ENCODE assay signal across 30 mouse cellular contexts in genomic region chr2:119370116-119370515, GRCm38 (mm10). TPM values are rescaled to one million over a fixed set of nuclear protein-coding genes. Genes with fewer than 3 reads are reported as not detected.
DNase-seq lines count a peak whose midpoint lies in the region; TF ChIP-seq lines count a peak whose summit lies in the region.
"Had no signal": no experiment of that assay in that cellular context is flagged by ENCODE, and none has a peak within 500 bp of the region (broad histone marks: within the 10 kb centered on the region; RNA-seq: fewer than 3 reads in every experiment).

No protein-coding gene starts in this region.

- H3K27me3 ChIP-seq in kidney, adult 2 months (replicated peaks; ENCODE audit: control insufficient read depth, insufficient read depth, low read length): no peaks in the 10 kb centered on the region
- H3K27me3 ChIP-seq in small intestine, adult 2 months (ENCODE audit: control insufficient read depth, insufficient read depth, low read length): no peaks in the 10 kb centered on the region
- H3K27me3 ChIP-seq: embryonic facial prominence, embryonic 15.5 days; forebrain, embryonic 13.5 days; limb, embryonic 13.5 days; liver, embryonic 15.5 days; lung, embryonic 15.5 days; midbrain, embryonic 13.5 days; neural tube, embryonic 13.5 days had no signal

- no peak for TF ChIP-seq CTCF in kidney, adult 2 months (conservative IDR thresholded peaks at IDR 0.05; ENCODE audit: insufficient read depth, insufficient read length, low read depth, low read length)
- TF ChIP-seq CTCF in small intestine, adult 2 months (IDR thresholded peaks at IDR 0.05; ENCODE audit: extremely low read depth, insufficient read length, insufficient replicate concordance, low read depth, low read length): no peak

- DNase-seq in kidney, adult 2 months: peak; percentile 21
- no peak for DNase-seq in kidney, postnatal 4 days
- DNase-seq in ovary, postnatal 36 days (ENCODE audit: low spot score): peak; percentile 23
- no peak for DNase-seq in ovary, postnatal 10 days (ENCODE audit: low spot score)
- peak; percentile 69 for DNase-seq in adrenal gland, postnatal 10 days
- no peak for DNase-seq in heart, postnatal 10 days
- DNase-seq in thymus, adult 18-20 months: no peak
- DNase-seq: cerebellum, adult 8-10 months; cerebellum, postnatal 25 days; gastrocnemius, postnatal 25 days; heart, adult 18-20 months; heart, postnatal 4 days; kidney, adult 18-20 months; right cerebral cortex, adult 18-20 months; thymus, adult 2 months; thymus, postnatal 36 days had no signal

- no peak for TF ChIP-seq POLR2A in kidney, adult 2 months (IDR thresholded peaks at IDR 0.05; ENCODE audit: low read depth, low read length)
- TF ChIP-seq POLR2A in small intestine, adult 2 months (IDR thresholded peaks at IDR 0.05; ENCODE audit: low read depth, low read length): no peak

- H3K36me3 ChIP-seq in kidney, adult 2 months (ENCODE audit: control insufficient read depth, insufficient read depth, low read length): no peaks in the 10 kb centered on the region; the same call in 1 of the 2 replicates
- H3K36me3 ChIP-seq in small intestine, adult 2 months (ENCODE audit: control insufficient read depth, insufficient read depth, low read length): peaks cover 27% of the 10 kb centered on the region

- no peak overlapping the region for H3K27ac ChIP-seq in kidney, adult 2 months (ENCODE audit: insufficient read depth, low read depth, low read length)
- H3K27ac ChIP-seq in small intestine, adult 2 months (ENCODE audit: insufficient read depth, low read depth, low read length): peak overlapping the region; percentile 34
- H3K27ac ChIP-seq: embryonic facial prominence, embryonic 10.5 days; embryonic facial prominence, embryonic 15.5 days; forebrain, embryonic 13.5 days; hindbrain, embryonic 14.5 days; limb, embryonic 13.5 days; liver, embryonic 15.5 days; lung, embryonic 15.5 days; macrophage; midbrain, embryonic 13.5 days; neural tube, embryonic 13.5 days; stomach, postnatal 0 days had no signal

- no peaks in the 10 kb centered on the region for H3K4me1 ChIP-seq in kidney, adult 2 months (ENCODE audit: control insufficient read depth, insufficient read depth, low read length)
- peaks cover 42% of the 10 kb centered on the region for H3K4me1 ChIP-seq in small intestine, adult 2 months (ENCODE audit: control insufficient read depth, insufficient read depth, insufficient read length, low read length)
- H3K4me1 ChIP-seq: embryonic facial prominence, embryonic 10.5 days; embryonic facial prominence, embryonic 15.5 days; forebrain, embryonic 13.5 days; limb, embryonic 13.5 days; liver, embryonic 15.5 days; lung, embryonic 15.5 days; midbrain, embryonic 13.5 days; neural tube, embryonic 13.5 days had no signal

- intact Hi-C loops in heart, postnatal 10 days (cut with DNase I): no loop called here

- no peak overlapping the region for H3K4me3 ChIP-seq in kidney, adult 2 months (ENCODE audit: insufficient read depth, low read depth, low read length)
- H3K4me3 ChIP-seq in small intestine, adult 2 months (ENCODE audit: low read depth, low read length): no peak overlapping the region
- H3K4me3 ChIP-seq: embryonic facial prominence, embryonic 10.5 days; embryonic facial prominence, embryonic 15.5 days; forebrain, embryonic 13.5 days; limb, embryonic 13.5 days; liver, embryonic 15.5 days; lung, embryonic 15.5 days; midbrain, embryonic 13.5 days; neural tube, embryonic 13.5 days had no signal

- WGBS in kidney, adult 2 months: 95% methylated on average over 10 of the region's 10 CpGs
- 65% methylated on average over 10 of the region's 10 CpGs for WGBS in small intestine, adult 2 months

RNA-seq across cellular contexts. Expression of gene Chac1, which starts 19.1 kb away (rescaled TPM):
- polyA plus RNA-seq in kidney, adult 2 months (2012; rRNA removed): 2.0 and 2.2 TPM in 2 replicates
- 1 to 10 TPM; 2.4 to 5.8 TPM for total RNA-seq in adrenal gland, postnatal 10 days (2021)
- polyA plus RNA-seq in small intestine, adult 2 months (2012; rRNA removed): 5.8 and 6.9 TPM in 2 replicates
- total RNA-seq in heart, postnatal 10 days (2021): 1 to 10 TPM; 3.5 to 7.5 TPM
- total RNA-seq: megakaryocyte-erythroid progenitor cell, adult 5-6 weeks had no signal
- polyA plus RNA-seq: CD4-positive, CD25-positive, alpha-beta regulatory T cell, adult 4 months had no signal

RNA-seq across cellular contexts. Expression of gene Dll4, which starts 44.5 kb away (rescaled TPM):
- polyA plus RNA-seq in kidney, adult 2 months (2012; rRNA removed): 14.6 and 15.9 TPM in 2 replicates
- 10 to 100 TPM; 16.4 to 18.4 TPM for total RNA-seq in adrenal gland, postnatal 10 days (2021)
- polyA plus RNA-seq in small intestine, adult 2 months (2012; rRNA removed): 9.8 and 22.1 TPM in 2 replicates
- 10 to 100 TPM; 23.8 to 27.9 TPM for total RNA-seq in heart, postnatal 10 days (2021)
- total RNA-seq: megakaryocyte-erythroid progenitor cell, adult 5-6 weeks had no signal
- polyA plus RNA-seq: CD4-positive, CD25-positive, alpha-beta regulatory T cell, adult 4 months; macrophage had no signal

Comparison
In these comparisons a context has a peak if more than half of its experiments do, and no peak if none do; other contexts are left out.
1. DNase-seq: peak in kidney, adult 2 months (single experiment), ovary, postnatal 36 days (single experiment) and adrenal gland, postnatal 10 days (single experiment); none in kidney, postnatal 4 days (0 of 2), ovary, postnatal 10 days (single experiment), heart, postnatal 10 days (0 of 2) and thymus, adult 18-20 months (0 of 2).